Mouse (Mus musculus): ENCODE measurements around the gene Eml6.
"Not testable (repeated sequence)": the region's sequence is repeated elsewhere in the genome, so short reads cannot be mapped to it uniquely, and the experiment has no call there.

Gene Eml6

GRCm38 (mm10) chr11:29788921-29789638, 236.8 kb downstream of the Eml6 start:
- no peak for DNase-seq (ENCODE audit: low spot score in 2 of 2)

- DNase-seq (ENCODE audit: low spot score in 2 of 2) = no peak
Measured at GRCm38 (mm10) chr11:29788499-29788898, 237.3 kb downstream of the Eml6 start.

- peak in 1 of 2 experiments; percentile 36 for DNase-seq (ENCODE audit: low spot score in 2 of 2)
Measured at GRCm38 (mm10) chr11:29787473-29787872, 238.4 kb downstream of the Eml6 start.

GRCm38 (mm10) chr11:29786583-29787219, 239.1 kb downstream of the Eml6 start:
- DNase-seq (ENCODE audit: low spot score in 2 of 2) = peak in 1 of 2 experiments; percentile 80

GRCm38 (mm10) chr11:29779409-29780026, 246.3 kb downstream of the Eml6 start:
- no peak for DNase-seq (ENCODE audit: low spot score in 2 of 2)

GRCm38 (mm10) chr11:29778936-29779335, 246.9 kb downstream of the Eml6 start:
- no peak for DNase-seq (ENCODE audit: low spot score in 2 of 2)

GRCm38 (mm10) chr11:29777964-29778363, 247.9 kb downstream of the Eml6 start:
- DNase-seq (ENCODE audit: low spot score in 2 of 2) = no peak

GRCm38 (mm10) chr11:29774760-29775159, 251.1 kb downstream of the Eml6 start:
- peak in 1 of 2 experiments; percentile 5 for DNase-seq (ENCODE audit: low spot score in 2 of 2)

GRCm38 (mm10) chr11:29774296-29774695, 251.5 kb downstream of the Eml6 start:
- DNase-seq (ENCODE audit: low spot score in 2 of 2) = no peak

GRCm38 (mm10) chr11:29772279-29772678, 253.6 kb downstream of the Eml6 start:
- no peak for DNase-seq (ENCODE audit: low spot score in 2 of 2)

- DNase-seq (ENCODE audit: low spot score in 2 of 2) = no peak
Measured at GRCm38 (mm10) chr11:29770666-29771400, 255.0 kb downstream of the Eml6 start.

- no peak for DNase-seq (ENCODE audit: low spot score in 2 of 2)
Measured at GRCm38 (mm10) chr11:29768523-29768922, 257.3 kb downstream of the Eml6 start.

- no peak for DNase-seq (ENCODE audit: low spot score in 2 of 2)
Measured at GRCm38 (mm10) chr11:29766313-29766982, 259.4 kb downstream of the Eml6 start.

GRCm38 (mm10) chr11:29765063-29765462, 260.8 kb downstream of the Eml6 start:
- no peak for DNase-seq (ENCODE audit: low spot score in 2 of 2)

GRCm38 (mm10) chr11:29762768-29763167, 263.1 kb downstream of the Eml6 start:
- DNase-seq (ENCODE audit: low spot score in 2 of 2) = no peak

GRCm38 (mm10) chr11:29761387-29761786, 264.4 kb downstream of the Eml6 start:
- no peak for DNase-seq (ENCODE audit: low spot score in 2 of 2)

- no peak for DNase-seq (ENCODE audit: low spot score in 2 of 2)
Measured at GRCm38 (mm10) chr11:29758617-29759016, 267.2 kb downstream of the Eml6 start.

GRCm38 (mm10) chr11:29756007-29756406, 269.8 kb downstream of the Eml6 start:
- not testable (repeated sequence) for DNase-seq (ENCODE audit: low spot score in 2 of 2)

- DNase-seq (ENCODE audit: low spot score in 2 of 2) = no peak
Measured at GRCm38 (mm10) chr11:29751648-29752611, 273.9 kb downstream of the Eml6 start.

- no peak for DNase-seq (ENCODE audit: low spot score in 2 of 2)
Measured at GRCm38 (mm10) chr11:29751013-29751412, 274.8 kb downstream of the Eml6 start.

All from natural killer cell, adult 2 months (primary cell).